Mouse (Mus musculus) urinary bladder, adult 2 months (tissue): Measurements from ENCODE around the gene Sfxn3. TPM values are rescaled to one million over a fixed set of nuclear protein-coding genes. Genes with fewer than 3 reads are reported as not detected.
A peak's percentile ranks its signal among the peaks of the same experiment; 100 is the strongest.

Experiments used
- DNase-seq: peaks from one replicate; pipeline ENCODE4 v3.0.0; 2022; ENCODE audit warnings: low spot score
- polyA plus RNA-seq: library from polyadenylated mRNA; depleted of rRNA; stranded (reverse); fragments of >200 nt; gene quantifications from 2 replicates; pipeline ENCODE4 v1.2.3, GENCODE M21; 2012

Gene Sfxn3
- polyA plus RNA-seq, 1 experiment, result 46.3 TPM

GRCm38 (mm10) chr19:45046523-45047321 lies 581 bp upstream of the Sfxn3 start:
- DNase-seq, result peak; percentile 70

- no peak for DNase-seq
Measured at GRCm38 (mm10) chr19:45047935-45048643, 786 bp downstream of the Sfxn3 start.

DNA sequence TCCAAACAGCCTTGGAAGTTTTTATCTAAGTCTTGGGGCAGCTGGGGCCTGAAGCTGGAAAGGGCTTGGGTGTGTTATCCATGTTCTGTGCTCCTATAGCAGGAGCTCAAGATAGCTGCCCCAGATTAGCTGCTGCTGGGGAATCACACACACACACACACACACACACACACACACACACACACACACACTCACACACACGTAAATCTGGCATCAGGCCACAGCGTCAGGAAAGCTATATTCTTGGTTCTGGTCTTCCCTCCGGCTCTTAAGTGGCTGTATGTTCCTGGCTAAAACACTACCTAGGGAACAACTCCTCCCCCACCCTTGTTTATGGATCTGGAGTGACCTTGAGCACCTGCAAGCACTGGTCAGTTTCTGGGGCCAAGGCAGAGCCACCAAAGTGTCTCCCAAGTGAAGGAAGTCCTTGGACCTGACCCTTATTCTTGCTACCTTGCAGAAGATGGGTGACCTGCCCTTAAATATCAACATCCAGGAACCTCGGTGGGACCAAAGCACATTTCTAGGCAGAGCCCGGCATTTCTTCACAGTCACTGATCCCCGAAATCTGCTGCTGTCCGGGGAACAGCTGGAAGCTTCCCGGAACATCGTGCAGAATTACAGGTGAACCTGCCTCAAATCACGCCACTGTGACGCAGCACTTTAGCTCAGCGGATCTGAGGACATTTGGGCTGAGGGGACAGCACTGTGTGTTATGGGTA lies 1.5 kb downstream of the Sfxn3 start:
- DNase-seq, result no peak

GRCm38 (mm10) chr19:45049523-45049922 lies 2.2 kb downstream of the Sfxn3 start:
- no peak for DNase-seq

GRCm38 (mm10) chr19:45053451-45053850 lies 6.1 kb downstream of the Sfxn3 start:
- no peak for DNase-seq

GRCm38 (mm10) chr19:45054892-45055690 lies 7.8 kb downstream of the Sfxn3 start:
- DNase-seq, result no peak

- no peak for DNase-seq
Measured at GRCm38 (mm10) chr19:45056364-45056763, 9.1 kb downstream of the Sfxn3 start.

GRCm38 (mm10) chr19:45056908-45057698 lies 9.8 kb downstream of the Sfxn3 start:
- no peak for DNase-seq

DNA sequence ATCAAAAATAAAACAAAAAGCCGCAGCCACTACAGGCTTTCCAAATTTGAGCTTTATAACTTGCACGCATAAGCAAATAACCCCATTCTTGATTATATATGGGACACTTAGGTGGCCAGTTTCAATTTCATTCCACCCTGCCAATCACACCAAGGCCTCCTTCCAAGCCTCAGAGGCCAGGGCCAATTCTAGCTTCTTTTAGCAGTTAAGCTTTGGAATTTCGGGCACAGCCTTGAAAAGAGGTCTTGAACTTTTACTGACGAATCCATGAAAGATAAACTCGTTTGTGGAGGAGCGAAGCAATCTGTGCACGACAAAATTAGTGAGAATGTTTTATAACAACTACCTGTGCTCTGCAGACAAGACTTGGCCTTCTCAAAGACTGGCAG lies 10.4 kb downstream of the Sfxn3 start:
- DNase-seq, result no peak

DNA sequence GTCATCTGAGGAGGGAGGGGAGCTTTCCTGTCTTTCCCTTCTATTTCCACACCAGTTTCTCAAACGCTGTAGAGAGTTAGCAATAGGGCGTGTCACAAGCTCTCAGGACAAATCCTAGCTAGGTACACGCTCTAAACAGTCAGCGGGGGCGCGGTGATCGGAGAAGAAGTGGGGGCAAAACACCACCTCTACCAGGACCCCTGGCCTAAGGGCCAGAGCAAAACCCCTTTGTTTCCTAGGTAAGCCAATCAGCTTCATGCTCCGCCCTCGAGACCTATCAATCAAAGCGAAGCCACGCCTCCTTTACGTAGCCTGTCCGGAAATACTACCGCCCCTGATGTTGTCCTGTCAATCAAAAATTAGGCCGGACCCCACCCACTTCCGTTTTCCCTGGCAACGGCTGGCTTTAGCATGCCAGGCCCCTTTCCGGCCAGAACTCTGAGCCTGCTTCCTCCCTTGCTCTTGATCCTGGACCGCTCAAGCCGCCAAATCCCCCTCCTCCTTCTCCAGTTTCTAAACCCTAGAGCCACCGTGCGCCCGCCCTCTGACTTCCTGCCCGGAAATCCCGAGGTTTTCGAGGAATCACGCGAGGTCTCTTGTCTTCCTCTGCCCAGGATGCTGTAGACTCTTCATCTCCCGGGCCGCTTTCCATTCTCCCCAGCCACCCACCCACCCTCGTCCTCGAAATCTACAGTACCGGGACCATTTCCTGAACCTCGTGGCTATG lies 11.0 kb downstream of the Sfxn3 start:
- DNase-seq, result peak; percentile 66

DNA sequence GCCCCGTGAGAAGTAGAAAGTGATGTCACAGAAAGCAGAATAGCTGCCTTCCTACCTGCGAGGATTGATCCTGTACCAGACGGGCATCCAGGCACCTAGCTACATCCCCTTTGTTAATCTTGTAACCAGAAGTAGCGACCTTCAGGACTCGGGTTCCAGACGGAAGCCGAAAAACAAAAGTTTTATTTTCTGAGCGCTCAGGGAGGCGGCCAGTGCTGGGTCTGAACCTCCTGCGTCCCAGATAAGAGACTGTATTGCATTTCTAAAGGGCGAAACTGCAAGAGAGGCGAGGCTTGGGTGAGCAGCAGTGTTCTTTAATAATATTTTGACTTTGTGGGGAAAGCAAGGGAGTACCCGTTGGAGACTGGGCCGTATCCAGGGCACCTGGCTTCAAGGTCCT lies 11.5 kb downstream of the Sfxn3 start:
- DNase-seq, result no peak

DNA sequence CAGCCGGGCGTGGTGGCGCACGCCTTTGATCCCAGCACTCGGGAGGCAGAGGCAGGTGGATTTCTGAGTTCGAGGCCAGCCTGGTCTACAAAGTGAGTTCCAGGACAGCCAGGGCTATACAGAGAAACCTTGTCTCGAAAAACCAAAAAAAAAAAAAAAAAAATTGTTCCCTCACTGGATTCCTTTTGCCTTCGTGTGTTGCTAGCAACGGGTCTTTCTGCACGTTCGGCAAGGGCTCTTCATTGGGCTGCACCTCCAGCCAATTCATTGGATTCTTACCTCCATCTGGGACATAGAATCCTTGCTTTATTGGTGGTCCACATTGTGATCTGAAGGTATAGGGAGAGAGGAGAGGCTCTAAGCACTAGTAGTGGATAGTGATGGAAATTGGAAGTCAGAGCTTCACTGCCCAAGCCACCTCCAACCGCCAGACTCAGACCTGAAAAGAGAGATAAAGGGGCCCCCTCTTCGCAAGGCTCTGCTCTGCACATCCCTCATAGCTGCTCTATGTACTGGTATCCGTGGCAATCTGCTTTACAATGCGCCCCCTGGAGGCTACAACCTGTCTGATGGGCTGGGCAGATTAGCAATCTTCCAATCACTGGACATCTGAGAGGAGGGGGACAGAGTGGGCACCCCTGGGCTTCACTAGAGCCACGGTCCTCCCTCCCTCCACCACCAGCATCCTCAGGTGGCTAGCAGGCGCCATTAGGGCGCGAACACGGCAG lies 16.4 kb downstream of the Sfxn3 start:
- no peak for DNase-seq

DNA sequence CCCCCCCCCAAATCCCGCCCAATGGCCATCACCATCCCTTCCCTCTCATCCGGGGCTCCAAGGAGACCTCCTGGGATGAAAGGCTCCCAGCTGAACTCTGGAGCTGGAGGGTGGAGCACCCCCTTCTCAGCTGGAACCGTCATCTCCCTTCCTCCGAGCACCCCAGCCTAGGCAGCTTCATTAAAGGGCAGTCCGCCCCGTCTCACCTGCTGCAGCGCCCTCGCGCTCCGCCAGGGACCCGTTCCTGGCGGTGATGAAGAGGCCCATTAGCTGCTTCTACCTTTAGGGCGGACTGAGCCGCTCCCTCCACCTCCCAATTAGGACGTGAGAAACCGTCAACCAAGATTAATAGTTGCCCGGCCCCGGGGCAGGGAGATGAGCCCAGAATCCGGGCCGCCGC lies 17.9 kb downstream of the Sfxn3 start:
- no peak for DNase-seq

DNA sequence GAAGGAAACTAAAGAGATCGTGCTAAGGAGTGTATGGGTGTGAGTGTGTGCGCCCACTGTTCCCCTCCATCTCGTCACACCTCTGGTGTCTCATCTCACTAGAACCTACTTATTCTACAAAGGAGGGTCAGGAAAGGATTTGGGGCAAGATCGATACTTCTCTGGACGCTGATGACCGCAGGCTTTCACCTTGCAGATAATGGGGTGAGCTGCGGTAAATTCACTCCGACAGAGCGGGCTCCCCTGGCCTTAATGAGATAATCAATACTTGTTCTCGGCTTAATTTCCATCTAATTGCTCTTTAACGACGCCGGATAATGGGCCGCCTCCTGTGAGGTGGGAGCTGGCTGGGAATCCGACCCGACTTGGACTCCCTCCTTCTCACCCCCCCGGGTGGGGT lies 19.9 kb downstream of the Sfxn3 start:
- no peak for DNase-seq

DNA sequence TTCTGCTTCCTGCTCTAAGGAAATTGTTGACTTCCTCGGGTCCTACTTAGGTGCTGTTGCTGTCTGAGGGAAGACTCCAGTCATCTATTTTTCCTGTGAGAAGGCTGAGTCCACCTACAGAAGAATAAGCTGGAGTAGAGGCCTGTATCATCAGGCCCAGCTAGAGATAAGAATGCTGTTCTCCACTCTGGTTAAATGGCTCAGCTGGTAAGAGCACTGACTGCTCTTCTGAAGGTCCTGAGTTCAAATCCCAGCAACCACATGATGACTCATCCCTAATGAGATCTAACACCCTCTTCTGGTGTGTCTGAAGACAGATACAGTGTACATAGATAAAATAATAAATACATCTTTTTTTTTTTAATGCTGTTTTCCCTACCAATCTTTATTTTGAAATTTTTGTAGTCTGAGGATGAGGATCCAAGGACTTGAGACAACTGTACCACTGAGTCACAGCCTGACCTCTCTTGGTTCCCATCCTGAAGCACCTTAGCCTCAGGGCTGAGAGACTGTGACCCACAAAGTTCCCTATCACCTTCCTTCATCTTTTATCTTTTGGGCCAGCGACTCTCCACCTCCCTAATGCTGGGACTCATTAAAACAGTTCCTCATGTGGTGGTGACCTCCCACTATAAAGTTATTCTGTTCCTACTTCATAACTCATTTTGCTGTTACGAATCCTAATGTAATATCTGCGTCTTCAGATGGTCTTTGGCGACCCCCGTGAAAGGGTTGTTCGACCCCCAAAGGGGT lies 20.6 kb downstream of the Sfxn3 start:
- no peak for DNase-seq

- DNase-seq, result peak; percentile 70
Measured at GRCm38 (mm10) chr19:45073871-45074542, 26.7 kb downstream of the Sfxn3 start.

DNA sequence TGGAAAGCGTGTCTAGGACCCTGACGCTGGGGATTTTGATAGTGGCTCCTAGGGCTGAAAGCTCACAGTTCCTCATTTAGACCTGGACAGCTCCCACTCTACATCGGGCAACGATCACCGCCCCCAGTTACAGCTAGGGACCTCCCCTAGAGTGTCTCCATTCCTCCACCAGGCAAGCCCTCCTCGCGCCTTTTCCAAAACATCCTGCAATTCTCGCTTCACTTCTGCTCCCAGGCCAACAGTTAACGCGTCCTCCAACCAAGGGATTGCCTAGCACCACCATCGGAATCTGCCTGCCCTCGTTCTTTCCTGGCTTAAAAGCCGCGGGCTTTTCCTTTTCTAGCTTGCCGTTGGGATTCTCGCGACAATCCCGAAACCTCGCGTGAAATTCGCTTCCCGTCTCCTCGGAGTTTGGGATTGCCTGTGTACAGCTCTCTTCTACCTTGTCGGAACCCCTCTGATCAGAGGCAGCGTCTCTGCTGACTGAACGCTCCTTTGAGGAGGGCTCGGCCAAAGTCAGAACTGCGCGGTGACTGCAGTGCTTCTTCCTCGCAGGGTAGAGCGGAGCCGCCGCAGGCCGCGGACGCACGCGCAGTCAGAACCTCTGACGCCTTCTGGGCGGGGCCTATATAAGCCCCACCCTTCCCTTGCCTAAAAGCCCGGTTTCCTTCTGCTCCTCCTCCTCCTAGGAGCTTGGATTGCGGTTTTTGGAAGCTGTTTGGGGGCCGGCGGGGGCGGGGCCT lies 27.4 kb downstream of the Sfxn3 start, which contains the start of gene Kazald1:
Kazald1 (plus strand) TSS at position 662 of the 743 bp plus-strand sequence.
- DNase-seq, result peak; percentile 92
